Mouse (Mus musculus) heart, adult 8-10 months (tissue): ENCODE results near the gene Fam181a. TPM values are rescaled to one million over a fixed set of nuclear protein-coding genes. Genes with fewer than 3 reads are reported as not detected.

Experiments
- DNase-seq: peaks from one replicate; pipeline ENCODE4 v3.0.0; 2022; ENCODE audit warnings: low spot score
- total RNA-seq, 4 experiments: library from RNA; stranded (reverse); gene quantifications; 2 replicates each; pipeline ENCODE4 v1.2.4; 2022

Gene Fam181a
- not detected for total RNA-seq

- DNase-seq = no peak
Measured at GRCm38 (mm10) chr12:103310744-103311267, at the start of gene Fam181a. Gene Fam181a (plus strand): TSS chr12:103310975.

GRCm38 (mm10) chr12:103262017-103262865 lies 48.5 kb upstream of the Fam181a start:
- no peak for DNase-seq

- DNase-seq = no peak
Measured at GRCm38 (mm10) chr12:103266605-103267004, 44.2 kb upstream of the Fam181a start.

- DNase-seq = no peak
Measured at GRCm38 (mm10) chr12:103272176-103272575, 38.6 kb upstream of the Fam181a start.

GRCm38 (mm10) chr12:103273051-103273450 lies 37.7 kb upstream of the Fam181a start:
- no peak for DNase-seq

- DNase-seq = no peak
Measured at GRCm38 (mm10) chr12:103273732-103274131, 37.0 kb upstream of the Fam181a start.

GRCm38 (mm10) chr12:103276422-103276821 lies 34.4 kb upstream of the Fam181a start:
- no peak for DNase-seq

- DNase-seq = no peak
Measured at GRCm38 (mm10) chr12:103281491-103281890, 29.3 kb upstream of the Fam181a start.

- DNase-seq = peak; percentile 21
Measured at GRCm38 (mm10) chr12:103281912-103282311, 28.9 kb upstream of the Fam181a start.

- DNase-seq = no peak
Measured at GRCm38 (mm10) chr12:103282936-103283335, 27.8 kb upstream of the Fam181a start.

GRCm38 (mm10) chr12:103283411-103283810 lies 27.4 kb upstream of the Fam181a start:
- no peak for DNase-seq

- DNase-seq = no peak
Measured at GRCm38 (mm10) chr12:103287276-103287675, 23.5 kb upstream of the Fam181a start.

- no peak for DNase-seq
Measured at GRCm38 (mm10) chr12:103292366-103292765, 18.4 kb upstream of the Fam181a start.

- DNase-seq = no peak
Measured at GRCm38 (mm10) chr12:103296292-103296691, 14.5 kb upstream of the Fam181a start.

- no peak for DNase-seq
Measured at GRCm38 (mm10) chr12:103300493-103300892, 10.3 kb upstream of the Fam181a start.

- DNase-seq = no peak
Measured at GRCm38 (mm10) chr12:103301645-103302044, 9.1 kb upstream of the Fam181a start.

- no peak for DNase-seq
Measured at GRCm38 (mm10) chr12:103302960-103303359, 7.8 kb upstream of the Fam181a start.

- DNase-seq = no peak
Measured at GRCm38 (mm10) chr12:103306224-103306623, 4.6 kb upstream of the Fam181a start.

- DNase-seq = no peak
Measured at GRCm38 (mm10) chr12:103306720-103307119, 4.1 kb upstream of the Fam181a start.

- DNase-seq = peak; percentile 44
Measured at GRCm38 (mm10) chr12:103311921-103312320, 1.1 kb downstream of the Fam181a start.

GRCm38 (mm10) chr12:103313274-103313673 lies 2.5 kb downstream of the Fam181a start:
- DNase-seq = no peak

- DNase-seq = no peak
Measured at GRCm38 (mm10) chr12:103313871-103314639, 3.3 kb downstream of the Fam181a start.
